ENCODE assay signal across 8 mouse cellular contexts in genomic region chr5:30154013-30154412, GRCm38 (mm10). TPM values are rescaled to one million over a fixed set of nuclear protein-coding genes. Genes with fewer than 3 reads are reported as not detected.
A peak's percentile ranks its signal among the peaks of the same experiment; 100 is the strongest.
DNase-seq lines count a peak whose midpoint lies in the region; ATAC-seq and TF ChIP-seq lines count a peak whose summit lies in the region.

No protein-coding gene starts in this region.

- no peak for TF ChIP-seq POLR2A in spleen, adult 2 months (IDR thresholded peaks at IDR 0.05; ENCODE audit: low read depth, low read length)

- DNase-seq in spleen, adult 2 months (ENCODE audit: low read depth in 1 of 2, low spot score in 2 of 2): no peak
- no peak for DNase-seq in spleen, postnatal 36 days (ENCODE audit: low spot score in 2 of 2)
- DNase-seq in embryo, embryonic 11 days: peak; percentile 68
- DNase-seq in hindbrain, postnatal 0 days (ENCODE audit: low spot score): peak; percentile 65
- no peak for DNase-seq in ovary, adult 18-20 months (ENCODE audit: low spot score)
- no peak for DNase-seq in urinary bladder, adult 18-20 months (ENCODE audit: low spot score in 2 of 2)
- no peak for DNase-seq in thymus, postnatal 14 days

- no peaks in the 10 kb centered on the region for H3K9me3 ChIP-seq in hindbrain, postnatal 0 days (ENCODE audit: low read length)
- H3K9me3 ChIP-seq in neural tube, embryonic 12.5 days: no peaks in the 10 kb centered on the region

- no peaks in the 10 kb centered on the region; the same call in 1 of the 2 replicates for H3K36me3 ChIP-seq in spleen, adult 2 months (ENCODE audit: control insufficient read depth, insufficient read depth, low read length)
- H3K36me3 ChIP-seq in hindbrain, postnatal 0 days (ENCODE audit: insufficient read depth, low read length): no peaks in the 10 kb centered on the region
- no peaks in the 10 kb centered on the region for H3K36me3 ChIP-seq in neural tube, embryonic 12.5 days

- H3K27me3 ChIP-seq in spleen, adult 2 months (ENCODE audit: control insufficient read depth, insufficient read depth, low read length): no peaks in the 10 kb centered on the region
- no peaks in the 10 kb centered on the region for H3K27me3 ChIP-seq in hindbrain, postnatal 0 days (ENCODE audit: insufficient read depth, low read length)
- no peaks in the 10 kb centered on the region for H3K27me3 ChIP-seq in neural tube, embryonic 12.5 days (replicated peaks)

- H3K4me1 ChIP-seq in spleen, adult 2 months (ENCODE audit: control insufficient read depth, insufficient read depth, insufficient read length): no peaks in the 10 kb centered on the region
- 0 out of 2 replicates have a peak, but pooled peaks cover 2% of the 10 kb centered on the region for H3K4me1 ChIP-seq in hindbrain, postnatal 0 days (ENCODE audit: insufficient read depth, low read length)
- H3K4me1 ChIP-seq in neural tube, embryonic 12.5 days: peaks cover 11% of the 10 kb centered on the region

- no peak for ATAC-seq in hindbrain, postnatal 0 days
- ATAC-seq in neural tube, embryonic 12.5 days (ENCODE audit: low FRiP score, low read depth): no peak

- peak overlapping the region; percentile 82 for H3K9ac ChIP-seq in hindbrain, postnatal 0 days (replicated peaks; ENCODE audit: low read length)
- peak overlapping the region; percentile 83 for H3K9ac ChIP-seq in neural tube, embryonic 12.5 days

- peak overlapping the region; percentile 93 for H3K4me3 ChIP-seq in spleen, adult 2 months (ENCODE audit: extremely low read depth, insufficient read depth, insufficient read length)
- H3K4me3 ChIP-seq in hindbrain, postnatal 0 days (ENCODE audit: low read length): peak overlapping the region; percentile 98
- peak overlapping the region; percentile 93 for H3K4me3 ChIP-seq in neural tube, embryonic 12.5 days

- WGBS in spleen, adult 2 months: 32% methylated on average over 4 of the region's 4 CpGs
- WGBS in hindbrain, postnatal 0 days: 19% methylated on average over 4 of the region's 4 CpGs
- WGBS in neural tube, embryonic 12.5 days: 25% methylated on average over 4 of the region's 4 CpGs

- no peak for TF ChIP-seq CTCF in spleen, adult 2 months (IDR thresholded peaks at IDR 0.05; ENCODE audit: extremely low read depth, insufficient read depth, insufficient read length, insufficient replicate concordance)
- TF ChIP-seq CTCF in hindbrain, postnatal 0 days (IDR thresholded peaks at IDR 0.05; ENCODE audit: low read depth): no peak

- no peak overlapping the region for H3K27ac ChIP-seq in spleen, adult 2 months (ENCODE audit: insufficient read depth, low read length)
- no peak overlapping the region for H3K27ac ChIP-seq in hindbrain, postnatal 0 days
- H3K27ac ChIP-seq in neural tube, embryonic 12.5 days: no peak overlapping the region

- H3K4me2 ChIP-seq in hindbrain, postnatal 0 days (ENCODE audit: low read depth, low read length): peak overlapping the region; percentile 76
- H3K4me2 ChIP-seq in neural tube, embryonic 12.5 days (replicated peaks): peak overlapping the region; percentile 80

RNA-seq across cellular contexts. Expression of gene Hadha, which starts 0.9 kb away (rescaled TPM):
- polyA plus RNA-seq in spleen, adult 2 months (2012; rRNA removed): 29.4 and 32.0 TPM in 2 replicates
- total RNA-seq in hindbrain, postnatal 0 days (2014; rRNA removed): 50.1 and 50.4 TPM in 2 replicates
- 68.0 and 79.1 TPM in 2 replicates for polyA plus RNA-seq in hindbrain, postnatal 0 days (2015; fragmentation: Nextera tagmentation; extraction: Ambion mirVana)
- polyA plus RNA-seq in neural tube, embryonic 12.5 days (2016; fragmentation: Nextera tagmentation; extraction: Ambion mirVana): 94.9 and 106 TPM in 2 replicates

RNA-seq across cellular contexts. Expression of gene Hadhb, which starts 1.0 kb away (rescaled TPM):
- 35.7 and 37.8 TPM in 2 replicates for polyA plus RNA-seq in spleen, adult 2 months (2012; rRNA removed)
- total RNA-seq in hindbrain, postnatal 0 days (2014; rRNA removed): 56.8 and 68.3 TPM in 2 replicates
- polyA plus RNA-seq in hindbrain, postnatal 0 days (2015; fragmentation: Nextera tagmentation; extraction: Ambion mirVana): 59.9 and 67.5 TPM in 2 replicates
- 86.5 and 95.7 TPM in 2 replicates for polyA plus RNA-seq in neural tube, embryonic 12.5 days (2016; fragmentation: Nextera tagmentation; extraction: Ambion mirVana)

RNA-seq across cellular contexts. Expression of gene 3110082J24Rik, which starts 48.1 kb away (rescaled TPM):
- polyA plus RNA-seq in spleen, adult 2 months (2012; rRNA removed): not detected in 2 replicates
- total RNA-seq in hindbrain, postnatal 0 days (2014; rRNA removed): 3.2 and 6.3 TPM in 2 replicates
- 4.3 and 4.9 TPM in 2 replicates for polyA plus RNA-seq in hindbrain, postnatal 0 days (2015; fragmentation: Nextera tagmentation; extraction: Ambion mirVana)
- polyA plus RNA-seq in neural tube, embryonic 12.5 days (2016; fragmentation: Nextera tagmentation; extraction: Ambion mirVana): 4.0 and 4.5 TPM in 2 replicates

RNA-seq across cellular contexts. Expression of gene Garem2, which starts 49.1 kb away (rescaled TPM):
- polyA plus RNA-seq in spleen, adult 2 months (2012; rRNA removed): not detected in 2 replicates
- 26.7 and 26.9 TPM in 2 replicates for total RNA-seq in hindbrain, postnatal 0 days (2014; rRNA removed)
- 9.5 and 9.7 TPM in 2 replicates for polyA plus RNA-seq in hindbrain, postnatal 0 days (2015; fragmentation: Nextera tagmentation; extraction: Ambion mirVana)
- 28.2 and 31.0 TPM in 2 replicates for polyA plus RNA-seq in neural tube, embryonic 12.5 days (2016; fragmentation: Nextera tagmentation; extraction: Ambion mirVana)

RNA-seq across cellular contexts. Expression of gene Adgrf3, which starts 51.5 kb away (rescaled TPM):
- polyA plus RNA-seq in spleen, adult 2 months (2012; rRNA removed): 0.08 and 0.09 TPM in 2 replicates
- total RNA-seq in hindbrain, postnatal 0 days (2014; rRNA removed): 0.37 TPM in 1 of 2 replicates, not detected in the other
- not detected in 2 replicates for polyA plus RNA-seq in hindbrain, postnatal 0 days (2015; fragmentation: Nextera tagmentation; extraction: Ambion mirVana)
- not detected in 2 replicates for polyA plus RNA-seq in neural tube, embryonic 12.5 days (2016; fragmentation: Nextera tagmentation; extraction: Ambion mirVana)

Comparison
In these comparisons a context has a peak if more than half of its experiments do, and no peak if none do; other contexts are left out.
1. DNase-seq: peak in embryo, embryonic 11 days (single experiment) and hindbrain, postnatal 0 days (single experiment); none in spleen, adult 2 months (0 of 2), spleen, postnatal 36 days (0 of 2), ovary, adult 18-20 months (single experiment), urinary bladder, adult 18-20 months (0 of 2) and thymus, postnatal 14 days (single experiment).
2. Peak in every context shown above with its lines, with median percentiles within 50 percentile points of each other: H3K4me3 ChIP-seq.